Mouse (Mus musculus) adrenal gland, postnatal 36 days (tissue): Measurements from ENCODE around the gene Jak2. TPM values are rescaled to one million over a fixed set of nuclear protein-coding genes. Genes with fewer than 3 reads are reported as not detected.

Experiments used
- DNase-seq, 2 experiments: peaks; one replicate each; pipeline ENCODE4 v3.0.0; 2021; ENCODE audit warnings: mixed read lengths in 1 of 2
- total RNA-seq, 2 experiments: library from RNA; stranded (reverse); gene quantifications; 2 replicates each; pipeline ENCODE4 v1.2.3; 2021

Jak2 gene
- total RNA-seq, 2 experiments from 2014 or later = 16.1 to 24.2 TPM

DNA sequence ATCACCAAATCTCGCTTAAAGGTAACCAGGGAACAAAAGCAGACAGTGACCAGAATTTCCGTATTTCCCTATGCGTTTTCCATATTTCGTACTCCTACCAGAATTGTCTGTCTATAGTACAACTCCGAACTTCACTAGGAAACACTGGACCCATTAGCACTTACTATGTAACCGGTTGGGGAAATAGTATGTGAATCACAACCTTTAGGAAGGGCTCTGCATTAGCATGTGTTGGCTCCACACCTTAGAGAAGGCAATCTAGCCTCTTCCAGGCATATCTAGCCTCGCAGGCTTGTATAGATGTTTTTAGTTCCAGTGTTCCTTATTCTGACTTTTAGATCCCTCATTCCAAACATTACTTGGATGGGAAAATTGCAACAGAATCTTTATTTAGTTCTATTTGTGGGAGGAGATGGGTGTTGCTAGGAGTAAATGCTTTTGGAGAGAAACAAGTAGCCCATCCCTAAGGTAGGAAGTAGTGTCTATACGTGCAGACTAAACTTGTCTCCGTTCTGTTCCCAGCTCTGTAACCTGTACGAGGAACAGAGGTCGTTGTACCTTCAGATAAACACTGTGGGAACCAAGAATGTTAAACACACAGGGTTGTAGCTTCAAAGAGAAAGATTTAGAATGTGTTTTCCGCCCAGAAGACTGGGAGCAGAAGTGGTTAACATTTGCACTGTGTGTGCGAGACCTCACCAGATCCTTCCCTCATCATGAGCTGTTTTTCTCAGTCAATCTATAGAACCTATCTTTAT, 110.7 kb downstream of the Jak2 start:
- DNase-seq = no peak

Other genes starting within 250 kb of the Jak2 start
- 100 to 1,000 TPM; 146 to 253 TPM for gene Ak3, start 203.9 kb upstream of the Jak2 start, total RNA-seq
- 10 to 100 TPM; 25.8 to 30.1 TPM for gene Rcl1, start 150.5 kb upstream of the Jak2 start, total RNA-seq
- gene Insl6, start 73.5 kb downstream of the Jak2 start, total RNA-seq = under 1 TPM; 0.76 to 0.82 TPM
- gene Rln1, start 82.8 kb downstream of the Jak2 start, total RNA-seq = not detected
- gene Plgrkt, start 115.6 kb downstream of the Jak2 start, total RNA-seq = 10 to 100 TPM; 42.5 to 55.5 TPM
- gene Cd274, start 115.6 kb downstream of the Jak2 start, total RNA-seq = 1 to 10 TPM; 3.4 to 8.4 TPM
- not detected for gene Pdcd1lg2, start 159.1 kb downstream of the Jak2 start, total RNA-seq